In the genomic region with DNA sequence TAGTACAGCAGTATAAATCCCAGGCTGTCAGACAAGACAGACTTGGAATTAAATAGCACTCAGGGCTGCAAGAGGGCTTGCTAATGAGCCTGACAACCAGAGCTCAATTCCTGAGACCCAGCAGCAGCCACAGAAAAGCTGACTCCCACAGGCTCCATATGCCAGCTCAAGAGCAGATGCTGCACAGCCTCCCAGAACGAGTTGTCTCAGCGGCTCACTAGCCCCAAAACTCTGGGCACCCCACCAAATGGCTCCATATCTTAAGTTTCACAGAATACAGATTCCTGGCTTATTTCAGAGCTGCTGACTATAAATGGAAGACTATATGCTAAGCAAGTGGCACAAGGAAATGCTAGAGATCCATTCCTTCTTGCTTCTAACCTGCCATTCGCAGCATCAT, we compare ENCODE assay signal across 15 mouse cellular contexts. TPM values are rescaled to one million over a fixed set of nuclear protein-coding genes. Genes with fewer than 3 reads are reported as not detected.
DNase-seq lines count a peak whose midpoint lies in the region; ATAC-seq lines count a peak whose summit lies in the region.
"Had no signal": no experiment of that assay in that cellular context is flagged by ENCODE, and none has a peak within 500 bp of the region (broad histone marks: within the 10 kb centered on the region; RNA-seq: fewer than 3 reads in every experiment).

No protein-coding gene starts in this region.

- 74% methylated on average over 3 of the region's 3 CpGs for WGBS in forebrain, embryonic 16.5 days
- WGBS in midbrain, embryonic 13.5 days, result 92% methylated on average over 3 of the region's 3 CpGs
- 99% methylated on average over 3 of the region's 3 CpGs for WGBS in midbrain, embryonic 11.5 days

- no peak overlapping the region for H3K4me2 ChIP-seq in forebrain, embryonic 16.5 days (ENCODE audit: low read length)
- H3K4me2 ChIP-seq in midbrain, embryonic 13.5 days (replicated peaks), result no peak overlapping the region
- no peak overlapping the region for H3K4me2 ChIP-seq in midbrain, embryonic 11.5 days
- H3K4me2 ChIP-seq: heart, embryonic 15.5 days; hindbrain, embryonic 14.5 days; limb, embryonic 13.5 days had no signal

- 0 out of 2 replicates have a peak overlapping the region, but pooled peaks have one; percentile 1 for H3K27ac ChIP-seq in forebrain, embryonic 16.5 days (ENCODE audit: low read length)
- H3K27ac ChIP-seq in midbrain, embryonic 13.5 days, result no peak overlapping the region
- no peak overlapping the region for H3K27ac ChIP-seq in midbrain, embryonic 11.5 days (ENCODE audit: low read depth, low read length)
- H3K27ac ChIP-seq: heart, embryonic 15.5 days; hindbrain, embryonic 14.5 days; limb, embryonic 13.5 days had no signal

- no peaks in the 10 kb centered on the region for H3K27me3 ChIP-seq in forebrain, embryonic 16.5 days (replicated peaks; ENCODE audit: control insufficient read depth, insufficient read depth, low read length)
- no peaks in the 10 kb centered on the region for H3K27me3 ChIP-seq in midbrain, embryonic 13.5 days
- no peaks in the 10 kb centered on the region for H3K27me3 ChIP-seq in midbrain, embryonic 11.5 days (ENCODE audit: control insufficient read depth, insufficient read depth, low read length)
- H3K27me3 ChIP-seq: heart, embryonic 15.5 days; limb, embryonic 13.5 days had no signal

- no peak overlapping the region for H3K4me3 ChIP-seq in forebrain, embryonic 16.5 days (replicated peaks; ENCODE audit: low read length)
- no peak overlapping the region for H3K4me3 ChIP-seq in midbrain, embryonic 13.5 days (replicated peaks)
- H3K4me3 ChIP-seq in midbrain, embryonic 11.5 days (ENCODE audit: low read depth, low read length), result no peak overlapping the region
- H3K4me3 ChIP-seq: heart, embryonic 15.5 days; limb, embryonic 13.5 days had no signal

- ATAC-seq in forebrain, embryonic 16.5 days, result peak; percentile 72
- no peak for ATAC-seq in midbrain, embryonic 13.5 days
- ATAC-seq in midbrain, embryonic 11.5 days (ENCODE audit: low FRiP score), result no peak

- H3K4me1 ChIP-seq in forebrain, embryonic 16.5 days (replicated peaks; ENCODE audit: control insufficient read depth, insufficient read depth, low read length), result no peaks in the 10 kb centered on the region
- H3K4me1 ChIP-seq in midbrain, embryonic 13.5 days (replicated peaks), result no peaks in the 10 kb centered on the region
- no peaks in the 10 kb centered on the region for H3K4me1 ChIP-seq in midbrain, embryonic 11.5 days (ENCODE audit: control insufficient read depth, insufficient read depth, low read length)
- H3K4me1 ChIP-seq: limb, embryonic 13.5 days had no signal

- no peaks in the 10 kb centered on the region for H3K9me3 ChIP-seq in forebrain, embryonic 16.5 days (ENCODE audit: control insufficient read depth, low read length)
- H3K9me3 ChIP-seq in midbrain, embryonic 13.5 days, result no peaks in the 10 kb centered on the region
- H3K9me3 ChIP-seq in midbrain, embryonic 11.5 days (ENCODE audit: control insufficient read depth, low read length), result no peaks in the 10 kb centered on the region
- H3K9me3 ChIP-seq: heart, embryonic 15.5 days; limb, embryonic 13.5 days had no signal

- no peak overlapping the region for H3K9ac ChIP-seq in forebrain, embryonic 16.5 days (replicated peaks; ENCODE audit: low read depth, low read length)
- no peak overlapping the region for H3K9ac ChIP-seq in midbrain, embryonic 13.5 days (replicated peaks)
- no peak overlapping the region for H3K9ac ChIP-seq in midbrain, embryonic 11.5 days (ENCODE audit: low read length)
- H3K9ac ChIP-seq: heart, embryonic 15.5 days; hindbrain, embryonic 14.5 days; limb, embryonic 13.5 days had no signal

- peak; percentile 70 to 77 for DNase-seq in frontal cortex, postnatal 14 days (ENCODE audit: low spot score in 2 of 2)
- peak; percentile 88 to 89 for DNase-seq in left cerebral cortex, adult 18-20 months (ENCODE audit: low spot score in 2 of 2)
- peak; percentile 79 for DNase-seq in right cerebral cortex, postnatal 14 days
- no peak for DNase-seq in gastrocnemius, adult 18-20 months (ENCODE audit: low spot score)
- DNase-seq in midbrain, embryonic 11.5 days (ENCODE audit: low spot score, missing footprints), result no peak
- DNase-seq: adrenal gland, adult 2 months; gastrocnemius, postnatal 14 days; kidney, adult 18-20 months; lung, adult 18-20 months; spleen, adult 18-20 months had no signal

- H3K36me3 ChIP-seq in forebrain, embryonic 16.5 days (ENCODE audit: control insufficient read depth, insufficient read depth), result peaks cover 60% of the 10 kb centered on the region
- peaks cover 93% of the 10 kb centered on the region for H3K36me3 ChIP-seq in midbrain, embryonic 13.5 days
- peaks cover 53% of the 10 kb centered on the region for H3K36me3 ChIP-seq in midbrain, embryonic 11.5 days (ENCODE audit: control insufficient read depth, insufficient read depth, low read length)

RNA-seq across cellular contexts. Expression of gene H2afj, which starts 9.5 kb away (rescaled TPM):
- 107 and 113 TPM in 2 replicates for polyA plus RNA-seq in forebrain, embryonic 16.5 days (2015; fragmentation: Nextera tagmentation; extraction: Ambion mirVana)
- total RNA-seq in left cerebral cortex, adult 18-20 months (2021), result 10 to 100 TPM; 50.9 to 57.0 TPM
- total RNA-seq in gastrocnemius, adult 18-20 months (2021), result 10 to 100 TPM; 15.3 to 15.4 TPM
- 113 and 121 TPM in 2 replicates for polyA plus RNA-seq in midbrain, embryonic 13.5 days (2015; fragmentation: Nextera tagmentation; extraction: Ambion mirVana)
- polyA plus RNA-seq in midbrain, embryonic 11.5 days (2014; fragmentation: Nextera tagmentation; extraction: Ambion mirVana), result 94.5 and 107 TPM in 2 replicates

RNA-seq across cellular contexts. Expression of gene BC049715, which starts 9.9 kb away (rescaled TPM):
- polyA plus RNA-seq in forebrain, embryonic 16.5 days (2015; fragmentation: Nextera tagmentation; extraction: Ambion mirVana), result 1.0 and 1.4 TPM in 2 replicates
- 1 to 10 TPM; 2.3 to 2.8 TPM for total RNA-seq in left cerebral cortex, adult 18-20 months (2021)
- total RNA-seq in gastrocnemius, adult 18-20 months (2021), result under 1 TPM in 1 of 2 experiments, not detected in 1; 0.05 TPM
- polyA plus RNA-seq in midbrain, embryonic 13.5 days (2015; fragmentation: Nextera tagmentation; extraction: Ambion mirVana), result 1.4 and 1.7 TPM in 2 replicates
- 1.1 and 1.2 TPM in 2 replicates for polyA plus RNA-seq in midbrain, embryonic 11.5 days (2014; fragmentation: Nextera tagmentation; extraction: Ambion mirVana)

RNA-seq across cellular contexts. Expression of gene Wbp11, which starts 10.5 kb away (rescaled TPM):
- 79.2 and 82.3 TPM in 2 replicates for polyA plus RNA-seq in forebrain, embryonic 16.5 days (2015; fragmentation: Nextera tagmentation; extraction: Ambion mirVana)
- 100 to 1,000 TPM; 109 to 111 TPM for total RNA-seq in left cerebral cortex, adult 18-20 months (2021)
- total RNA-seq in gastrocnemius, adult 18-20 months (2021), result 10 to 100 TPM; 52.4 to 52.7 TPM
- polyA plus RNA-seq in midbrain, embryonic 13.5 days (2015; fragmentation: Nextera tagmentation; extraction: Ambion mirVana), result 89.8 and 92.5 TPM in 2 replicates
- polyA plus RNA-seq in midbrain, embryonic 11.5 days (2014; fragmentation: Nextera tagmentation; extraction: Ambion mirVana), result 149 and 154 TPM in 2 replicates

RNA-seq across cellular contexts. Expression of gene Hist4h4, which starts 13.3 kb away (rescaled TPM):
- polyA plus RNA-seq in forebrain, embryonic 16.5 days (2015; fragmentation: Nextera tagmentation; extraction: Ambion mirVana), result 0.62 and 0.81 TPM in 2 replicates
- 10 to 100 TPM; 11.3 to 13.2 TPM for total RNA-seq in left cerebral cortex, adult 18-20 months (2021)
- 1 to 10 TPM; 3.7 to 4.9 TPM for total RNA-seq in gastrocnemius, adult 18-20 months (2021)
- 1.1 TPM in 2 replicates for polyA plus RNA-seq in midbrain, embryonic 13.5 days (2015; fragmentation: Nextera tagmentation; extraction: Ambion mirVana)
- 0.55 and 0.67 TPM in 2 replicates for polyA plus RNA-seq in midbrain, embryonic 11.5 days (2014; fragmentation: Nextera tagmentation; extraction: Ambion mirVana)

RNA-seq across cellular contexts. Expression of gene Smco3, which starts 17.7 kb away (rescaled TPM):
- polyA plus RNA-seq in forebrain, embryonic 16.5 days (2015; fragmentation: Nextera tagmentation; extraction: Ambion mirVana), result 0.54 and 0.91 TPM in 2 replicates
- 1 to 10 TPM; 4.9 to 5.3 TPM for total RNA-seq in left cerebral cortex, adult 18-20 months (2021)
- under 1 TPM; 0.21 to 0.28 TPM for total RNA-seq in gastrocnemius, adult 18-20 months (2021)
- polyA plus RNA-seq in midbrain, embryonic 13.5 days (2015; fragmentation: Nextera tagmentation; extraction: Ambion mirVana), result 0.35 and 0.40 TPM in 2 replicates
- polyA plus RNA-seq in midbrain, embryonic 11.5 days (2014; fragmentation: Nextera tagmentation; extraction: Ambion mirVana), result 0.12 and 0.21 TPM in 2 replicates
- polyA plus RNA-seq: adrenal gland, adult 2 months; heart, embryonic 15.5 days had no signal

Comparison
In these comparisons a context has a peak if more than half of its experiments do, and no peak if none do; other contexts are left out.
1. DNase-seq: peak in frontal cortex, postnatal 14 days (2 of 2), left cerebral cortex, adult 18-20 months (2 of 2) and right cerebral cortex, postnatal 14 days (single experiment); none in gastrocnemius, adult 18-20 months (single experiment) and midbrain, embryonic 11.5 days (single experiment).